Mouse (Mus musculus) bone marrow macrophage, adult 2 months (primary cell): ENCODE measurements around the gene Scnn1b. TPM values are rescaled to one million over a fixed set of nuclear protein-coding genes. Genes with fewer than 3 reads are reported as not detected.

Experiments
- H3K27ac ChIP-seq: 2 replicates; pipeline ENCODE4 v1.5.1; 2012; ENCODE audit warnings: low read depth, low read length; ENCODE audit not compliant: insufficient read depth
- H3K4me1 ChIP-seq: 2 replicates; pipeline ENCODE4 v1.6.1; 2012; ENCODE audit warnings: low read length; ENCODE audit not compliant: control insufficient read depth, insufficient read depth
- H3K4me3 ChIP-seq: 2 replicates; pipeline ENCODE4 v1.5.1; 2012; ENCODE audit warnings: mild to moderate bottlenecking, low read length, moderate library complexity; ENCODE audit not compliant: insufficient read depth
- CTCF ChIP-seq: IDR thresholded peaks from 2 replicates; pipeline ENCODE4 v1.5.1; 2012; ENCODE audit warnings: low read depth, mild to moderate bottlenecking, low read length, moderate library complexity
- POLR2A ChIP-seq: IDR thresholded peaks from 2 replicates; pipeline ENCODE4 v1.6.1; 2012; ENCODE audit warnings: mild to moderate bottlenecking, low read depth, low read length, borderline replicate concordance
- polyA plus RNA-seq: library from polyadenylated mRNA; stranded (reverse); fragments of >200 nt; gene quantifications from 2 replicates; pipeline ENCODE4 v1.2.4, GENCODE M21; 2012; ENCODE audit not compliant: missing spikeins, insufficient read depth, insufficient read length

Scnn1b gene
- not detected in 2 replicates for polyA plus RNA-seq

- TF ChIP-seq POLR2A (no peak), CTCF (no peak)
- H3K27ac ChIP-seq, result no peak within 1 kb of the TSS
- no peaks in the 10 kb centered on the region for H3K4me1 ChIP-seq
- H3K4me3 ChIP-seq, result no peak within 1 kb of the TSS
Observed at GRCm38 (mm10) chr7:121864858-121865585, at the start of gene Scnn1b. Gene Scnn1b (plus strand): TSS chr7:121865038.

- TF ChIP-seq CTCF (no peak), POLR2A (no peak)
- Histone ChIP-seq H3K4me1 (no peaks in the 10 kb centered on the region), H3K27ac (no peak overlapping the region), H3K4me3 (no peak overlapping the region)
Observed at GRCm38 (mm10) chr7:121821632-121822031, 43.2 kb upstream of the Scnn1b start.

GRCm38 (mm10) chr7:121828481-121828880 is 36.4 kb upstream of the Scnn1b start:
- Histone ChIP-seq H3K4me3 (no peak overlapping the region), H3K27ac (no peak overlapping the region), H3K4me1 (no peaks in the 10 kb centered on the region)
- TF ChIP-seq CTCF (no peak), POLR2A (no peak)

- no peak for TF ChIP-seq CTCF
Observed at GRCm38 (mm10) chr7:121835392-121835791, 29.4 kb upstream of the Scnn1b start.

GRCm38 (mm10) chr7:121836827-121837226 is 28.0 kb upstream of the Scnn1b start:
- Histone ChIP-seq H3K27ac (no peak overlapping the region), H3K4me1 (no peaks in the 10 kb centered on the region), H3K4me3 (no peak overlapping the region)
- TF ChIP-seq POLR2A (no peak), CTCF (no peak)

More at GRCm38 (mm10) chr7:121835392-121835791, 29.4 kb upstream of the Scnn1b start:
- H3K27ac ChIP-seq, result no peak overlapping the region
- H3K4me1 ChIP-seq, result no peaks in the 10 kb centered on the region
- no peak overlapping the region for H3K4me3 ChIP-seq

- no peak overlapping the region for H3K27ac ChIP-seq
- no peak overlapping the region for H3K4me3 ChIP-seq
- no peak for TF ChIP-seq CTCF
- no peak for TF ChIP-seq POLR2A
Observed at GRCm38 (mm10) chr7:121840810-121841209, 24.0 kb upstream of the Scnn1b start.

GRCm38 (mm10) chr7:121842234-121842633 is 22.6 kb upstream of the Scnn1b start:
- Histone ChIP-seq H3K4me1 (no peaks in the 10 kb centered on the region), H3K27ac (no peak overlapping the region), H3K4me3 (no peak overlapping the region)
- TF ChIP-seq CTCF, result no peak
- TF ChIP-seq POLR2A, result no peak

More at GRCm38 (mm10) chr7:121840810-121841209, 24.0 kb upstream of the Scnn1b start:
- no peaks in the 10 kb centered on the region for H3K4me1 ChIP-seq

- Histone ChIP-seq H3K4me3 (no peak overlapping the region), H3K4me1 (no peaks in the 10 kb centered on the region), H3K27ac (no peak overlapping the region)
- TF ChIP-seq CTCF (no peak), POLR2A (no peak)
Observed at GRCm38 (mm10) chr7:121845964-121846363, 18.9 kb upstream of the Scnn1b start.

GRCm38 (mm10) chr7:121848537-121849168 is 16.2 kb upstream of the Scnn1b start:
- TF ChIP-seq POLR2A (no peak), CTCF (no peak)
- Histone ChIP-seq H3K4me1 (no peaks in the 10 kb centered on the region), H3K4me3 (no peak overlapping the region), H3K27ac (no peak overlapping the region)
